Mouse (Mus musculus): ENCODE results near the gene Cbx4. TPM values are rescaled to one million over a fixed set of nuclear protein-coding genes. Genes with fewer than 3 reads are reported as not detected.
A peak's percentile ranks its signal among the peaks of the same experiment; 100 is the strongest.
"Not testable (repeated sequence)": the region's sequence is repeated elsewhere in the genome, so short reads cannot be mapped to it uniquely, and the experiment has no call there.

Cbx4 gene
- total RNA-seq, 2 experiments from 2014 or later, result 40.8 to 45.2 TPM

- DNase-seq, result no peak
- intact Hi-C loops (cut with DNase I), result no loop called here
Observed at GRCm38 (mm10) chr11:119111345-119111744, 25.3 kb upstream of the Cbx4 start.

DNA sequence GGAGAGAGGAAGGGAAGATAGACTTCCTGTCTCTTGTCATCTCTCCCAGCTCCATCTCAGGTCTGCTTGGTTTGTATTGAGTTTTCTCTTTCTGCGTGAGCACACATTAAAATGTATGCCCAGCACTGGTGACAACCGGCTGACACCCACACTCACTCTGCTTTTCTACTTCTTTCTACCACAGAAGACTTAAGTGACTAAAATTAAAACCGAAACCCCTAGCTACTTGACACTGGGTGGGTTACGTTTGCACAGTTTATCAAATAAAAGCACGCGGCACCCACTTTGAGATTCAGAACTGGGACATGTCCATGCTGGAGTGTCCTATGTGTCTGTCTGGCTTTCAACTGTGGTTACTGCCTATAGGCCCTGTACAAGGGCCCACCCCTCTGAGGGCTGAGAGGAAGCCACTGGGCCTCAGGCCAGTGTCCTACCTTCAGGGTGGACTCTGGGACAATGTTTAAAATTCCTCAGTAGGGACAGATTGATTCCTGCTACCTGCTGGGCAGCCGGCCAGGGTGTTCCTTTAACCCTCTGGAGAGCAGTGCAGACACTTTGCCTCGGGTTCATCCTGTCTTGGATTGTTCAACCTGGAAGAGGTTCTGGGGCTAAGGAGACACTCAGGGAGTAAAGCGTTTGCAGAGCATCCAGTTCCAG, 23.5 kb upstream of the Cbx4 start:
- intact Hi-C loops (cut with DNase I), result no loop called here
- no peak for DNase-seq

GRCm38 (mm10) chr11:119108573-119109263, 22.7 kb upstream of the Cbx4 start:
- DNase-seq, result no peak
- intact Hi-C loops (cut with DNase I), result no loop called here

DNA sequence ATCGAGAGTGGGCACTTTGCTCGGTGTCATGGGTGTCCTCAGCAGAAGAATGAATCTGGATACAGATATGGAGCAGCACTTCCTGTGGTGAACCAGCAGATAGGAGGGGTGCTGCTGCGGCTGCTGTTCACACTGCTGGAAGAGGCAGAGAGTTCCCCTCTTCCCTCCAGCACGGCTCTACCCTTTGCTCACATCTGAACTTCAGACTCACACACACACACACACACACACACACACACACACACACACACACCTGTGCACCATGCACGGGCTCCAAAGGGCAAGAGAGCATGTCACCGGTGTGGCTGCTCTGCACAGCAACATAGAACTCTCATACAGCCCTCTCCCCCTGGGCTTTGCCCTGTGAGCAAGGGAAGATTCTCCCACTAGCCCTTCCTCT, 20.3 kb upstream of the Cbx4 start:
- intact Hi-C loops (cut with DNase I), result no loop called here
- no peak for DNase-seq

- intact Hi-C loops (cut with DNase I), result no loop called here
- DNase-seq, result no peak
Observed at GRCm38 (mm10) chr11:119105748-119106147, 19.7 kb upstream of the Cbx4 start.

GRCm38 (mm10) chr11:119105071-119105609, 19.1 kb upstream of the Cbx4 start:
- DNase-seq, result no peak
- intact Hi-C loops (cut with DNase I), result no loop called here

DNA sequence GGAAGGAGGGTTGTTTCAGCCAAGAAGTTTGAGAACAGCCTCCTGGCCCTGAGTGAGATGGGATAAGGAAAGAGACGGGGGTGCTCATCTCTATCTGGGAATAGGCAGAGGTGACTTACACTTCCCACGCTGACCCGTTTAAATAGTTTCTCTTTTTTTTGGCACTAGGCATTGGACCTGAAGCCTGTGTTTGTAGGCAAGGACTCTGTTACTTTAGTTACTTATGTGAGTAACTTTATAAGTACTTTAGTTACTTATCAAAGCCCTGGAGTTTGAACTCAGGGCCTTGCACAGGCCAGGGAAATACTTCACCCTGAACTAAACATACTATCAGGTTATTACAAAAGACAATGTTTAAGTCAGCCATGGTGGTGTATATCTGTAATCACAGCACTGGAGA, 18.0 kb upstream of the Cbx4 start:
- intact Hi-C loops (cut with DNase I), result no loop called here
- no peak for DNase-seq

- intact Hi-C loops (cut with DNase I); DNase-seq: not testable (repeated sequence)
Observed at GRCm38 (mm10) chr11:119100355-119100754, 14.3 kb upstream of the Cbx4 start.

GRCm38 (mm10) chr11:119098202-119098601, 12.2 kb upstream of the Cbx4 start:
- DNase-seq, result no peak
- intact Hi-C loops (cut with DNase I), result no loop called here

DNA sequence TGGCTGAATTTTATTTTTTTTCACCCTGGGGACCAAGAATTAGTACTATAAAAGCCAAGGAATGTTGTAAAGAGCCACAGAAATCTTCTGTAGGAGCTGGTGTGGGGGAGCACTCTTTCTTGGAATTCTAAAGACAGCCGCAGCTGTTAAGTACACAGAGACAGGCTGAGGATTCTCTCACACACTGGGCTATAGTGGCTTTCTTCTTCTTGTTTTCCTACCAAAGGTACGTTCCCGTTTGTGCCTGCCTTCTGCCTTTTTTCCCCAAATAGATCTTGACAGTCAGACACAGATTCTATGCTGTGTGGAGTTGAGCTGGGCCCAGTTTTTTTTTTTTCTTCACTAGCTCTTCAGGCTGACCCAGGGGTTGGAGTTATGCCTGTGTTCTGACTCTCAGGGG, 9.4 kb upstream of the Cbx4 start:
- intact Hi-C loops (cut with DNase I), result no loop called here
- DNase-seq, result no peak

DNA sequence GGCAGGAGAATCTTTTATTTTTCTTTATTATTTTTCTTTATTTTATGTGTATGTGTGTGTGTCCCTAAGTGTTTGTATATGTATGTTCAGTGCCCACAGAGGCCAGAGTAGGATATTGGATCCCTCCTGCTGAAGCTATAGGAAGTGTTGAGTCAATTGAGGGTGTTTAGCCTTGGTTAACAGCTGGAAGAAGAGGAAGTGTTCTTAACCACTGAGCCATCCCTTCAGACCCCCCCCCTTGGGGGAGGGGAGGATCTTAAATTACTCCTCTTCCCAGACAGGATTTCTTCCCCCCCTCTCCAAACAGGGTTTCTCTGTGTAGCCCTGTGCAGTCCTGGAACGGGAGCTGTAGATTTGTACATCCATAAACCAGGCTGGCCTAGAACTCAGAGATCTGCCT, 7.3 kb upstream of the Cbx4 start:
- intact Hi-C loops (cut with DNase I), result loop anchor here (5.0 kb wide), 1 partner anchor 51 kb away; the partner anchor contains the start of gene Cbx8
- no peak for DNase-seq

- intact Hi-C loops (cut with DNase I), result loop anchor here (5.0 kb wide), 1 partner anchor 50 kb away; the partner anchor contains the start of gene Cbx8
- DNase-seq, result no peak
Observed at GRCm38 (mm10) chr11:119092286-119092685, 6.3 kb upstream of the Cbx4 start.

DNA sequence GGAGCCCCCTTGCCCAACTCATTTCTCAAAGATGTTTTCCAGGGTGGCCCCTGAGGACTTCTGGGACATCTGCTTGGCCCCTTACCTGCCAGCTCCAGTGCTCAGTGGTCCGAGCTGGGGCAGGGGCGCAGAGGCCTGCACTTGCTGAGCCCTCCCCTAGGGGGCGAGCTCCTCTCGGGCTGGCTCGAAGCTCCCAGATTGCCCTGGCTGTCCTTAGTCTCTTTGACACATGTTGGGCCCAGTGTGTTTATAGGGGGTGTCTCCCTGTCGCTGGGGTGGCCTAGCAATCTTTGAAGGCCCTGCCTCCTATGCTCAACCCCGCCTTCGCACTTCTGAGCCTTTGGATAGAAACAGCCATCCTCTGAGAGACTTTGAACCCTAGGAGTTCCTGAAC, 5.6 kb upstream of the Cbx4 start:
- DNase-seq, result peak; percentile 60
- intact Hi-C loops (cut with DNase I), result loop anchor here (5.0 kb wide), 1 partner anchor 49 kb away; the partner anchor contains the start of gene Cbx8

- intact Hi-C loops (cut with DNase I), result loop anchor here (5.0 kb wide), 1 partner anchor 49 kb away; the partner anchor contains the start of gene Cbx8
- peak; percentile 66 for DNase-seq
Observed at GRCm38 (mm10) chr11:119090961-119091597, 5.1 kb upstream of the Cbx4 start.

DNA sequence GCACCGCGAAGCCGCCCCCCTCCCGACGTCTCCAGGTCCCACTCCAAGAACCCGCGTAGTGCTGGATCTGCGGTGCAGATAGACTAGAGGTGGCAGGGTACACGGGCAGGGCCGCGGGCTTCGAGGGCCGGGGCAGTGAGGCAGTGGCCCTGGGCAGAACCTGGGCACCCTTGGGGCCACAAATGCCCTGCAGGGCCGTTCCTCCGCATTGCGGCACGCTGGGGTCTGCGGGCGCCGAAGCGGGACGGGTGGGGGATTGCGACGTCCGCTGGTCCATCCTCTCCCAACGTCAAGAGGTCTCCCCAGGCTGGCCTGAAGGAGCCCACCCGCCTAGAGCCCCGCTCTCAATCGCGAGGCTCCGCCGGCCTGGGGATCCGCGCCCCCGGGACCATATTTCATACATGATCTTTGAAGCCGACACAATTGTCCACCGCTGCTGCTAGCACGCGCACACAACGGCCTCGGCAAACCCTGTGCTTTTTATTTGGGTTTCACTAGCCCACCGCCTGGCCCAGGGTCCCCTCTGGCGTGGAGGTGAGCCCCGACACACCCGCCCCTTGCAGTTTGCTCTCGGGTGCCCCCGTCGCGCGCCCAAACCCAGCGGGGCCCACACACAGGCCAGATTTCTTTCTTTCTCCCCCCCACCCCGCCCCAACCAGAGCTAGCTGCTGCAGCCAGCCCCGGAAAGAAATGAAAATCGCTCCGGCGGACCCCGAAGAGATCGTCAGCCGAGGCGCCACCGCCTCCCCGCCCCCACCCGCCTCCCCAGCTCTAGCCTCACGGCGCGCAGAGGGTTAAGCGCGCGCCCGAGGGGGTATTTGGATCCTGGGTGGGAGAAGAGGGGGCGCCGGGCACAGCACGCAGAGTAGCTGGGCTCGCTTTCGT, 4.3 kb upstream of the Cbx4 start:
- DNase-seq, result peak; percentile 20
- intact Hi-C loops (cut with DNase I), result loop anchor here (5.0 kb wide), 1 partner anchor 48 kb away; the partner anchor contains the start of gene Cbx8

GRCm38 (mm10) chr11:119089235-119090075, 3.4 kb upstream of the Cbx4 start:
- DNase-seq, result no peak

DNA sequence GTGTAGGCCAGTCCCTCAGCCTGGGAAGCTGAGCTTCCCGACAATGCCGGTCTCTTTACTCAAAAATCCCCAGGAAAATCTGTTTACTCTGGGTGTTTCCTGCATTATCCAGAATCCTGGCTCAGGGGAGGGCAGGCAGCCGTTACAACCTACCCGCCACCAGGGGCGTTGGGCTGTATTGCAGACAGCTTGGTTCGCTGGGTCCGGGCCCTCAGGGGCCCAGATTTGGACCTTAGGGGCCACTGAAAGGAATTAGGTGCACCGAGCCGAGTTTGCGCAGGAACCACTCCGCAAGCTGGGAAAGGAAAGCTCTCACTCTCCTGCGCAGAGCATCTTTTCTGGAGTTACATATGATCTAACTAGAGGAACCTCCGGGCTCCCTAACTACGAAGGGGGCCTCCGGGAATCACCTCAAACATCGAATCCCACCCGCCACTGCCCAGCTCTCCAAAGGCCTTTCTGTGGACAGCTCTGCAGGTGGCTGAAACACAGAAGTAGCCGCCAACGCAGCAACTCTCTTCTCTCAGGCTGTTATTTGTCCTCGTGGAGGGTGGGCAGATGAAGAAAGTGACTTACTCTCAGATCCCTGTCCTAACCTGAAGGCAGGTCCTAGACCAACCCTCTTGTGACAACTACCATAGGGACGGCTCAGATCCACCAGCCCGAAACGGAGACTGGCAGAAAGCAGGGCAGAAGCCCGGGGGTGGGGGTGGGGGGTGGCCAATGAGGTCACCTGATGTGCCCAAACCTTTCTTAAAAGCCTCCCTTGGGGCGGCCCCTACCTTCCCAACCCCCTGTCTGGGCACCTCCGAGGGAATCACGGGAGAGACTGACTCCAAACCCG, 2.6 kb upstream of the Cbx4 start:
- DNase-seq, result peak; percentile 45
- intact Hi-C loops (cut with DNase I), result loop anchor here (10.0 kb wide), 1 partner anchor 106 kb away; no protein-coding TSS in a partner anchor

More at GRCm38 (mm10) chr11:119089235-119090075, 3.4 kb upstream of the Cbx4 start:
- intact Hi-C loops (cut with DNase I), result loop anchor here (5.0 to 10.0 kb wide), 2 partner anchors 47 to 105 kb away; partner anchors contain the start of gene Cbx8
